Comparison of ENCODE assay signal across 24 mouse cellular contexts in genomic region chr9:15958224-15958787, GRCm38 (mm10).
DNase-seq lines count a peak whose midpoint lies in the region; ATAC-seq lines count a peak whose summit lies in the region.
"Had no signal": no experiment of that assay in that cellular context is flagged by ENCODE, and none has a peak within 500 bp of the region (broad histone marks: within the 10 kb centered on the region; RNA-seq: fewer than 3 reads in every experiment).

No protein-coding gene starts in this region.

- H3K4me2 ChIP-seq in neural tube, embryonic 15.5 days = no peak overlapping the region
- H3K4me2 ChIP-seq in kidney, embryonic 15.5 days = no peak overlapping the region
- H3K4me2 ChIP-seq: heart, embryonic 15.5 days; hindbrain, embryonic 14.5 days; midbrain, embryonic 11.5 days had no signal

- WGBS in neural tube, embryonic 15.5 days = 31% methylated on average over 3 of the region's 3 CpGs
- WGBS in kidney, embryonic 15.5 days = 20% methylated on average over 3 of the region's 3 CpGs

- no peak overlapping the region for H3K9ac ChIP-seq in neural tube, embryonic 15.5 days (replicated peaks)
- no peak overlapping the region for H3K9ac ChIP-seq in kidney, embryonic 15.5 days
- H3K9ac ChIP-seq: forebrain, postnatal 0 days; heart, embryonic 15.5 days; hindbrain, embryonic 14.5 days had no signal

- H3K9me3 ChIP-seq in neural tube, embryonic 15.5 days (replicated peaks) = no peaks in the 10 kb centered on the region
- no peaks in the 10 kb centered on the region for H3K9me3 ChIP-seq in kidney, embryonic 15.5 days (replicated peaks)
- H3K9me3 ChIP-seq: G1E; heart, embryonic 15.5 days had no signal

- peak; percentile 49 for DNase-seq in neural tube, embryonic 10.5 days (ENCODE audit: extremely low spot score, low spot score)
- DNase-seq in mesoderm, embryonic 11.5 days (ENCODE audit: low read depth, low spot score) = peak; percentile 78
- DNase-seq in adrenal gland, postnatal 4 days (ENCODE audit: low spot score in 2 of 2) = no peak
- DNase-seq in layer of hippocampus, postnatal 25 days (ENCODE audit: extremely low spot score in 1 of 2, low spot score in 1 of 2) = no peak
- no peak for DNase-seq in layer of hippocampus, postnatal 14 days (ENCODE audit: low spot score in 2 of 2)
- DNase-seq: B cell, adult 2 months; cerebellum, adult 11 months; cerebellum, postnatal 14 days; forebrain, postnatal 0 days; heart, postnatal 36 days; layer of hippocampus, postnatal 36 days; retina, postnatal 1 day; right cerebral cortex, postnatal 25 days; spleen, adult 18-20 months had no signal

- H3K27me3 ChIP-seq in neural tube, embryonic 15.5 days (replicated peaks) = no peaks in the 10 kb centered on the region
- H3K27me3 ChIP-seq in kidney, embryonic 15.5 days = no peaks in the 10 kb centered on the region
- H3K27me3 ChIP-seq: CH12.LX; heart, embryonic 15.5 days had no signal

- no peak for ATAC-seq in neural tube, embryonic 15.5 days (ENCODE audit: low FRiP score)
- ATAC-seq in kidney, embryonic 15.5 days (replicated peaks; ENCODE audit: low FRiP score) = peak; percentile 63
- ATAC-seq: forebrain, postnatal 0 days; inflammation-experienced regulatory T-cells, adult 6 months; lung, postnatal 0 days; Patski had no signal

- H3K4me3 ChIP-seq in neural tube, embryonic 15.5 days (replicated peaks) = no peak overlapping the region
- no peak overlapping the region for H3K4me3 ChIP-seq in kidney, embryonic 15.5 days (replicated peaks)
- H3K4me3 ChIP-seq: heart, embryonic 15.5 days had no signal

- H3K36me3 ChIP-seq in neural tube, embryonic 15.5 days = peaks cover 5% of the 10 kb centered on the region; the same call in 1 of the 2 replicates
- no peaks in the 10 kb centered on the region for H3K36me3 ChIP-seq in kidney, embryonic 15.5 days
- H3K36me3 ChIP-seq: G1E; heart, embryonic 15.5 days had no signal

- H3K27ac ChIP-seq in neural tube, embryonic 15.5 days (replicated peaks) = no peak overlapping the region
- H3K27ac ChIP-seq in kidney, embryonic 15.5 days = peak overlapping the region; percentile 42
- H3K27ac ChIP-seq: heart, embryonic 15.5 days; hindbrain, embryonic 14.5 days had no signal

- 0 out of 2 replicates have a peak, but pooled peaks cover 4% of the 10 kb centered on the region for H3K4me1 ChIP-seq in neural tube, embryonic 15.5 days
- H3K4me1 ChIP-seq in kidney, embryonic 15.5 days = peaks cover 13% of the 10 kb centered on the region; the same call in 1 of the 2 replicates
- H3K4me1 ChIP-seq: heart, embryonic 15.5 days had no signal

Comparison
In these comparisons a context has a peak if more than half of its experiments do, and no peak if none do; other contexts are left out.
1. DNase-seq: peak in neural tube, embryonic 10.5 days (single experiment) and mesoderm, embryonic 11.5 days (single experiment); none in adrenal gland, postnatal 4 days (0 of 2), layer of hippocampus, postnatal 25 days (0 of 2) and layer of hippocampus, postnatal 14 days (0 of 2).